Mouse (Mus musculus): ENCODE measurements around the gene Gtf3a. TPM values are rescaled to one million over a fixed set of nuclear protein-coding genes. Genes with fewer than 3 reads are reported as not detected.
"Not testable (repeated sequence)": the region's sequence is repeated elsewhere in the genome, so short reads cannot be mapped to it uniquely, and the experiment has no call there.

Gtf3a gene
- polyA plus RNA-seq, 1 experiment: 9.5 TPM

GRCm38 (mm10) chr5:146912206-146912605 is 36.3 kb upstream of the Gtf3a start:
- Histone ChIP-seq H3K27me3 (ENCODE audit: control insufficient read depth, insufficient read depth, low read length) (no peaks in the 10 kb centered on the region), H3K4me3 (ENCODE audit: control insufficient read depth, low read depth, low read length) (no peak overlapping the region), H3K27ac (ENCODE audit: control insufficient read depth, insufficient read depth, low read depth, low read length) (no peak overlapping the region), H3K36me3 (ENCODE audit: control insufficient read depth, insufficient read depth, low read length) (no peaks in the 10 kb centered on the region), H3K4me1 (ENCODE audit: control insufficient read depth, insufficient read depth, low read length) (no peaks in the 10 kb centered on the region)
- no peak for TF ChIP-seq POLR2A (IDR thresholded peaks at IDR 0.05; ENCODE audit: control insufficient read depth, low read depth, low read length)

- TF ChIP-seq POLR2A (IDR thresholded peaks at IDR 0.05; ENCODE audit: control insufficient read depth, low read depth, low read length) (no peak), CTCF (IDR thresholded peaks at IDR 0.05; ENCODE audit: control insufficient read depth, insufficient read depth, insufficient replicate concordance, low read depth, low read length) (no peak)
- H3K4me1 ChIP-seq (ENCODE audit: control insufficient read depth, insufficient read depth, low read length): no peaks in the 10 kb centered on the region
- no peaks in the 10 kb centered on the region for H3K36me3 ChIP-seq (ENCODE audit: control insufficient read depth, insufficient read depth, low read length)
- no peak overlapping the region for H3K27ac ChIP-seq (ENCODE audit: control insufficient read depth, insufficient read depth, low read depth, low read length)
- H3K27me3 ChIP-seq (ENCODE audit: control insufficient read depth, insufficient read depth, low read length): no peaks in the 10 kb centered on the region
- no peak overlapping the region for H3K4me3 ChIP-seq (ENCODE audit: control insufficient read depth, low read depth, low read length)
These were observed 35.1 kb upstream of the Gtf3a start for GRCm38 (mm10) chr5:146913355-146913754.

- no peaks in the 10 kb centered on the region for H3K4me1 ChIP-seq (ENCODE audit: control insufficient read depth, insufficient read depth, low read length)
- H3K27ac ChIP-seq (ENCODE audit: control insufficient read depth, insufficient read depth, low read depth, low read length): no peak overlapping the region
- no peaks in the 10 kb centered on the region for H3K36me3 ChIP-seq (ENCODE audit: control insufficient read depth, insufficient read depth, low read length)
- TF ChIP-seq CTCF (IDR thresholded peaks at IDR 0.05; ENCODE audit: control insufficient read depth, insufficient read depth, insufficient replicate concordance, low read depth, low read length) (peak; percentile 62; the same call in 1 of the 2 replicates), POLR2A (IDR thresholded peaks at IDR 0.05; ENCODE audit: control insufficient read depth, low read depth, low read length) (no peak)
- no peak overlapping the region for H3K4me3 ChIP-seq (ENCODE audit: control insufficient read depth, low read depth, low read length)
- no peaks in the 10 kb centered on the region for H3K27me3 ChIP-seq (ENCODE audit: control insufficient read depth, insufficient read depth, low read length)
These were observed 34.2 kb upstream of the Gtf3a start for GRCm38 (mm10) chr5:146914088-146914766.

GRCm38 (mm10) chr5:146916273-146916672 is 32.2 kb upstream of the Gtf3a start:
- TF ChIP-seq POLR2A (IDR thresholded peaks at IDR 0.05; ENCODE audit: control insufficient read depth, low read depth, low read length): no peak
- TF ChIP-seq CTCF (IDR thresholded peaks at IDR 0.05; ENCODE audit: control insufficient read depth, insufficient read depth, insufficient replicate concordance, low read depth, low read length): no peak; the same call in 1 of the 2 replicates

GRCm38 (mm10) chr5:146916806-146917205 is 31.7 kb upstream of the Gtf3a start:
- Histone ChIP-seq H3K27me3 (ENCODE audit: control insufficient read depth, insufficient read depth, low read length) (no peaks in the 10 kb centered on the region), H3K4me1 (ENCODE audit: control insufficient read depth, insufficient read depth, low read length) (no peaks in the 10 kb centered on the region; the same call in 1 of the 2 replicates), H3K4me3 (ENCODE audit: control insufficient read depth, low read depth, low read length) (no peak overlapping the region), H3K36me3 (ENCODE audit: control insufficient read depth, insufficient read depth, low read length) (no peaks in the 10 kb centered on the region), H3K27ac (ENCODE audit: control insufficient read depth, insufficient read depth, low read depth, low read length) (no peak overlapping the region)
- TF ChIP-seq POLR2A (IDR thresholded peaks at IDR 0.05; ENCODE audit: control insufficient read depth, low read depth, low read length) (no peak), CTCF (IDR thresholded peaks at IDR 0.05; ENCODE audit: control insufficient read depth, insufficient read depth, insufficient replicate concordance, low read depth, low read length) (no peak)

More at GRCm38 (mm10) chr5:146916273-146916672, 32.2 kb upstream of the Gtf3a start:
- Histone ChIP-seq H3K27me3 (ENCODE audit: control insufficient read depth, insufficient read depth, low read length) (no peaks in the 10 kb centered on the region), H3K27ac (ENCODE audit: control insufficient read depth, insufficient read depth, low read depth, low read length) (no peak overlapping the region), H3K36me3 (ENCODE audit: control insufficient read depth, insufficient read depth, low read length) (no peaks in the 10 kb centered on the region), H3K4me1 (ENCODE audit: control insufficient read depth, insufficient read depth, low read length) (no peaks in the 10 kb centered on the region; the same call in 1 of the 2 replicates), H3K4me3 (ENCODE audit: control insufficient read depth, low read depth, low read length) (no peak overlapping the region)

- not testable (repeated sequence) for H3K36me3 ChIP-seq (ENCODE audit: control insufficient read depth, insufficient read depth, low read length); H3K27ac ChIP-seq (ENCODE audit: control insufficient read depth, insufficient read depth, low read depth, low read length); H3K4me1 ChIP-seq (ENCODE audit: control insufficient read depth, insufficient read depth, low read length); H3K27me3 ChIP-seq (ENCODE audit: control insufficient read depth, insufficient read depth, low read length); H3K4me3 ChIP-seq (ENCODE audit: control insufficient read depth, low read depth, low read length)
These were observed 31.1 kb upstream of the Gtf3a start for GRCm38 (mm10) chr5:146917357-146917756.

GRCm38 (mm10) chr5:146919874-146920273 is 28.6 kb upstream of the Gtf3a start:
- Histone ChIP-seq H3K27ac (ENCODE audit: control insufficient read depth, insufficient read depth, low read depth, low read length) (no peak overlapping the region), H3K4me3 (ENCODE audit: control insufficient read depth, low read depth, low read length) (peak overlapping the region; percentile 57), H3K4me1 (ENCODE audit: control insufficient read depth, insufficient read depth, low read length) (no peaks in the 10 kb centered on the region; the same call in 1 of the 2 replicates), H3K36me3 (ENCODE audit: control insufficient read depth, insufficient read depth, low read length) (no peaks in the 10 kb centered on the region), H3K27me3 (ENCODE audit: control insufficient read depth, insufficient read depth, low read length) (no peaks in the 10 kb centered on the region)
- no peak for TF ChIP-seq POLR2A (IDR thresholded peaks at IDR 0.05; ENCODE audit: control insufficient read depth, low read depth, low read length)
- TF ChIP-seq CTCF (IDR thresholded peaks at IDR 0.05; ENCODE audit: control insufficient read depth, insufficient read depth, insufficient replicate concordance, low read depth, low read length): no peak

All from testis, adult 2 months (tissue).